Mouse (Mus musculus) cerebellum, adult 11 months (tissue): ENCODE measurements around the gene Bmp8a.

Experiments
- DNase-seq: peaks from one replicate; pipeline ENCODE4 v3.0.0; 2022

Gene Bmp8a

DNA sequence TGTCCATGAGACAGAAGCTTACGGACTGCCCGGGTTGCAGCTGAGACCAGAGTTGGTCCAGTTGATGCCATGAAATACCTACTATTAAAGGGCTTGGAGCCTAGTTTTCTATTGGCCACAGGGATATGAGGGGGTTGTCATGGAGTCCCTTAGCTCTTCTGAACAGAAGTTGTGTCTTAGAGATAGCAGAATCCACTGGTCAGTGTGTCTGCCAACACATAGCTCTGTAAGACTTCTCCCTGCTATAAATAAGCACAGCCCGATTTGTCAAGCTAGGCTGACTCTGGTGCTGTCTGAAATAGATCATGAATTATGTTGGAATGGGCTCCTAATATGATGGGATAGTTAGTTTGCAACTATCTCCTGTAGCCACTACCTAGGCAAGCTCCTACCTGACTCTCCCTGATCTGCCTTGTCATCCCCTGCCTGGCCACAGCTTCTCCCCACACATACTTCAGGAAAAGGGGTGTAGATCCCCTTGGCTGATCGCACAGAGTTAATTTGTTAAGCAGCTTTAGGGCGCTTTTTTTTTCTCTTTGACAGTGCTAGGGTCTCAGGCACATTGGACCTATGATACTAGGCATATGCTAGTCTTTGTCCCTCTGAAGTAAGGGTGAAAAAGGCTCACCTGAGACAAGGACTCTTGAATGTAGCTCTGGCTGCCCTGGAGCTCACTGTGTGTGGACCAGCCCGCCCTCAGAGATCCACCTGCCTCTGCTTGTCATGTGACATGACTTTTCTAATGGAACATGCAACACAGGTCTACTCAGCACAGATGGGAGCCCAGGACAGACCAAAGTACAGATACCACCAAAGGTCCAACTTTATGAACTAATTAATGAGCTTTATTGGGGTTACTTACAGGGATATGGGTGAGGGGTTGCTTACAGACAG is 58.1 kb downstream of the Bmp8a start:
- DNase-seq: no peak

DNA sequence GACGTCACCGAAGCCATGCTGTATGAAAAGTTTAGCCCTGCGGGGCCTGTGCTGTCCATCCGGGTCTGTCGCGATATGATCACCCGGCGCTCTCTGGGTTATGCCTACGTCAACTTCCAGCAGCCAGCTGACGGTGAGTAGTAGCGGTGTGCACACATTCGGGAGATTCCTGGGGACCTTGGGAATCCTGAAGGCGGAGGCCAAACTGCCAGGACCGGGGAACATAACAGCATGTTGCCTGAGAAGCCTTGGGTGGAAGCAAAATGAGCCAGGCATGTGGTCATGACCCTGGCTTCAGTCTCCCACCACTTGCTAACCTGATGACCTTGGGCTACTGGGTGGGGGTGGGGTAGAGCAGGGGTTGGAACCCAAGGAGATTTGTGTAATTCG is 59.4 kb downstream of the Bmp8a start:
- DNase-seq: peak; percentile 12

DNA sequence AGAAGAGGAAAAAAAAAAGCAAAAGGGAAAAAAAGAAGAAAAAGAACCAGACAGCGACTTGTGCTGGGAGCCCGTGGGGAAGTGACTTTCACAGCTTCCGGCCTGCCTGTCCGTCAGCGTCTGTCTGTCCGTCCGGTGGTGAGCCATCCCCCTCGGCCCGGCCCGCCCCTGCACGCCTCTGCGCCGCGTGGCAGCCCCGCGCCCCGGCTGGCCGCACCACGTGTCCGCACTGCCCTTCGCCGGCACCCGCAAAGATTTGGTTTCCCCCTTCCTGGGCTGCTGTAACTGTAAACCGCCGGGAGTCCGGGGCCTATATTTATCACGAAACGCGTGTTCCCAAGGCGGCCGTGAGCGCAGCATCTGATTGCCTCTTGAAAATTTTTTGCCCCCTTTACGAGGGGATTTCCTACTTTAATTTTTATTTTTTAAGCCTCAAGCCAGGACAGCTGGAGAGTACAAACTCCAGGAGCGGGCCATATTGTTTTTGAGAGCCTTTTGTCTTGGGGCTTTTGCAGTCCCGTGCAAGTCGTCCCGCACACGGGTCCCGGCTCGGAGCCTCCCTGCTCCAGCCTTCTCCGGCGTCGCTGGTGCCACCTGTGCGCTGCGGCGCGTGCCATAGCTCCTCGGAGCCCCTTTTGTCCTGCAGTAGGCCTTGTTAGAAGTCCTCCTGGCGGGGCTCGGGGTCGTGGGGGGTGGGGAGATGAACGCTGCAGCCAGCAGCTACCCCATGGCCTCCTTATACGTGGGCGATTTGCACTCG is 60.0 kb downstream of the Bmp8a start:
- peak; percentile 21 for DNase-seq

DNA sequence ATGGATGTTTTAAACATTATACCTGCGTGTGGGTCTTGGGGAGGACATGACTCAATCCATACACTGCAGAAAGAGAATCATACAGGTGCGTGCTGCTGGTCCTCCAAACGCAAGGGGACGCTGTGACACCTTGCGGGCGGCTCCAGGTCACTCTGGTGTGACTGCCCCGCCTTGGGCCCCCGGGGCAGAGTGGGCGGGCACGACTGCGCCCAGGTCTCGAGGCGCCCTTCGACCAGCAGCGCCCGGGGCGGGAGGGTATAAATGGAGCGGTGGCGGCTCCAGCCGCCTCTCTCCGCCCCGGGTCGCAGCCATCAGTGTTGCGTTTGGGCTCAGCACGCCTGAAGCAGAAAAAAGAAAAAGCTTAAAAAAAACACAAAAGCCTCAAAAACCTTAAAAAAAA is 60.6 kb downstream of the Bmp8a start:
- peak; percentile 85 for DNase-seq

DNA sequence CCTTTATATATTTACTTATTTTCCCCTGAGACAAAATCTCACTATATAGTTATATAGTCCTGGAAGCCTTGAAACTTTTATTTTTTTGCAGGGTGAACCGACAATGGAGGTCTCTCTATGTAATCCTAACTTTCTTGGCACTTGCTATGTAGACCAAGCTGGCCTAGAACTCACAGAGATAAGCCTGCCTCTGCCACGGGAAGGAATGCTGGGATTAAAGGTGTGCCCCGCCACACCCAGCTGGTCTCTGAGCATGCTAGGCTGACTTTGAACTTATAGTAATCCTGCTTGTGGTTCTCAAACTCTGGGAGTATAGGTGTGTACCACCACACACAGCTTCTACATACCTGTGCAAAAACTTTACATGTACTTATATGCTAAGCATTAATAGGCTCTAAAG is 62.9 kb downstream of the Bmp8a start:
- no peak for DNase-seq

DNA sequence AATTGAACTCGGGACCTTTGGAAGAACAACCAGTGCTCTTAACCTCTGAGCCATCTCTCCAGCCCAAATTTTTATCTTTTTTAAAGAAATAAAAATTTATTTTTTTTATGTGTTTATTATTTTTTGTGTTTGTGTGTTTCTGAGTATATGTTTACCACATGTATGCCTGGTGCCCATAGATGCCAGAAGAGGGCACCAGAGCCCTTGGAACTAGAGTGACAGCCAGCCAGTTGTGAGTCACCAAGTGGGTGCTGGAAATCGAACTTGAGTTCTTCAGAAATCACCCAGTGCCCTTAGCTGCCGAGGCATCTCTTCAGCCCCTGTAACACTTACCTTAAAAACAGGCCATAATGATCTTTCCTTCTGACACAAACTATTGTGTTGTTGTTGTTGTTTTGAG is 72.0 kb downstream of the Bmp8a start:
- DNase-seq: no peak
